Mouse (Mus musculus): ENCODE measurements around the gene Hadh. TPM values are rescaled to one million over a fixed set of nuclear protein-coding genes. Genes with fewer than 3 reads are reported as not detected.

The Hadh gene
- total RNA-seq, 2 experiments from 2014 or later: 21.5 to 23.5 TPM

- DNase-seq (ENCODE audit: low spot score in 2 of 2): peak; percentile 34 to 81
Measured at GRCm38 (mm10) chr3:131237785-131238633, 33.9 kb downstream of the Hadh start.

- no peak for DNase-seq (ENCODE audit: low spot score in 2 of 2)
Measured at GRCm38 (mm10) chr3:131237061-131237460, 34.8 kb downstream of the Hadh start.

GRCm38 (mm10) chr3:131228083-131228482, 43.8 kb downstream of the Hadh start:
- no peak for DNase-seq (ENCODE audit: low spot score in 2 of 2)

- no peak for DNase-seq (ENCODE audit: low spot score in 2 of 2)
Measured at GRCm38 (mm10) chr3:131218636-131219390, 53.1 kb downstream of the Hadh start.

GRCm38 (mm10) chr3:131214841-131215240, 57.1 kb downstream of the Hadh start:
- peak in 1 of 2 experiments; percentile 16 for DNase-seq (ENCODE audit: low spot score in 2 of 2)

GRCm38 (mm10) chr3:131214060-131214658, 57.7 kb downstream of the Hadh start:
- DNase-seq (ENCODE audit: low spot score in 2 of 2): no peak

- no peak for DNase-seq (ENCODE audit: low spot score in 2 of 2)
Measured at GRCm38 (mm10) chr3:131212200-131212599, 59.7 kb downstream of the Hadh start.

- no peak for DNase-seq (ENCODE audit: low spot score in 2 of 2)
Measured at GRCm38 (mm10) chr3:131208265-131208891, 63.5 kb downstream of the Hadh start.

- DNase-seq (ENCODE audit: low spot score in 2 of 2): no peak
Measured at GRCm38 (mm10) chr3:131207846-131208245, 64.1 kb downstream of the Hadh start.

- DNase-seq (ENCODE audit: low spot score in 2 of 2): no peak
Measured at GRCm38 (mm10) chr3:131202311-131202710, 69.6 kb downstream of the Hadh start.

- DNase-seq (ENCODE audit: low spot score in 2 of 2): no peak
Measured at GRCm38 (mm10) chr3:131199590-131200288, 72.2 kb downstream of the Hadh start.

GRCm38 (mm10) chr3:131198991-131199390, 72.9 kb downstream of the Hadh start:
- DNase-seq (ENCODE audit: low spot score in 2 of 2): no peak

GRCm38 (mm10) chr3:131196507-131197019, 75.3 kb downstream of the Hadh start:
- no peak for DNase-seq (ENCODE audit: low spot score in 2 of 2)

GRCm38 (mm10) chr3:131196050-131196449, 75.9 kb downstream of the Hadh start:
- no peak for DNase-seq (ENCODE audit: low spot score in 2 of 2)

GRCm38 (mm10) chr3:131191454-131191853, 80.4 kb downstream of the Hadh start:
- no peak for DNase-seq (ENCODE audit: low spot score in 2 of 2)

- DNase-seq (ENCODE audit: low spot score in 2 of 2): no peak
Measured at GRCm38 (mm10) chr3:131190671-131191367, 81.1 kb downstream of the Hadh start.

GRCm38 (mm10) chr3:131190239-131190638, 81.7 kb downstream of the Hadh start:
- DNase-seq (ENCODE audit: low spot score in 2 of 2): no peak

- DNase-seq (ENCODE audit: low spot score in 2 of 2): no peak
Measured at GRCm38 (mm10) chr3:131186193-131186592, 85.7 kb downstream of the Hadh start.
